Mouse (Mus musculus) mouse embryonic stem cell (cell line): ENCODE results near the gene Fbxo8.

Experiments
- in situ Hi-C, 2 experiments: fragments of 300-500 bp; cut with MboI; formaldehyde crosslinking; loops; 1 replicate in 1 of 2; 3 replicates in 1 of 2; pipeline ENCODE4 v1.14.3; 2019 to 2020; ENCODE audit warnings: low sequenced_read_pairs in 2 of 2, low pct_unique_long_range_greater_than_20kb in 1 of 2, mixed read lengths in 1 of 2; ENCODE audit not compliant: unreplicated experiment in 1 of 2

The Fbxo8 gene

GRCm38 (mm10) chr8:56550558-56551360 is at the start of gene Fbxo8, which contains the start of gene Cep44:
TSS of gene Fbxo8 (plus strand) at chr8:56551090.
TSS of gene Cep44 (minus strand) at chr8:56551047.
- in situ Hi-C loops = no loop called here

- in situ Hi-C loops = no loop called here
Measured at GRCm38 (mm10) chr8:56501911-56502310, 49.0 kb upstream of the Fbxo8 start.

GRCm38 (mm10) chr8:56508318-56508951 is 42.5 kb upstream of the Fbxo8 start:
- in situ Hi-C loops = no loop called here

DNA sequence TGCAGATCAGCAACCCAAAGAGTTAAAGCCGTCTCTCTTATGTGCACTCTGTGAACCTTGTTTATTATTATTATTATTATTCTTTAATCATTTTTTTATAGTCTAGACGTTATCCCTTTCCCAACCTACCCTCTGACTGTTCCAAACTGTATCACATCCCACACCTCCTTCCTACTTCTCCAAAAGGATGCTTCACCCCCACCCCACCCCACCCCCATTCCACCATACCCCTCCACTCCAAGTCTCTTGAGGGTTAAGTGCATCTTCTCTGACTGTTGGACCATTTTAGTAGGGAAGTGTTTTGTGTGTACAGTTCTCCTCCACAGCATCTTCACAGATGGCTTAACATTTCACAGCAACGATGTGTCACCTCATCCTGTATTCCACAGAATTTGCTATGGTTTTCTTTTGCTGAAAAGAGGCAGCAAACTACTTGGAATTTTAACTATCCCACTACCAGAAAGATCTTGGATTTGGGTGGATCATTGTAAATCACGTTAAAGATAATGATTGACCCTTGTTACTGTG is 41.9 kb upstream of the Fbxo8 start:
- in situ Hi-C loops = no loop called here

GRCm38 (mm10) chr8:56518848-56519247 is 32.0 kb upstream of the Fbxo8 start:
- in situ Hi-C loops = no loop called here

GRCm38 (mm10) chr8:56520249-56520648 is 30.6 kb upstream of the Fbxo8 start:
- in situ Hi-C loops = no loop called here

DNA sequence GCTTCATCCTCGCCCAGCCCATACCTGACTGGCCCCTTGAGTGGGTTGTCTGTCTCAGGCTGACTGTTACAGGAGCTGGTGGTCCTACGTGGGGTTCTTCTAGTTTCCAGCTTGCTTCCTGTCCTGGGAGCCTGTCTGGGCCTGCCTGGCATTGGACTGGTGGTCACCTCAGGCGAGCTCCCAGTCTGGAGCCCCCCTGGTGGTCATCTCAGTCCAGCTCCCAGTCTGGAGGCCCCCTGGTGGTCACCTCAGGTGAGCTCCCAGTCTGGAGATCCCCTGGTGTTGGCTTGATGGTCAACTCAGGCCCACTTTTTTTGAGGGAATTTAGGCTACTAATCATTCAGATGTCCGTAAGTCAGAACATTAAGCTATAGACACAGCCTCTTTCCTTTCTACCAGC is 29.8 kb upstream of the Fbxo8 start:
- in situ Hi-C loops = no loop called here

GRCm38 (mm10) chr8:56528869-56529268 is 22.0 kb upstream of the Fbxo8 start:
- in situ Hi-C loops = no loop called here

- in situ Hi-C loops = no loop called here
Measured at GRCm38 (mm10) chr8:56530359-56530758, 20.5 kb upstream of the Fbxo8 start.

GRCm38 (mm10) chr8:56540706-56541105 is 10.2 kb upstream of the Fbxo8 start:
- in situ Hi-C loops = no loop called here

DNA sequence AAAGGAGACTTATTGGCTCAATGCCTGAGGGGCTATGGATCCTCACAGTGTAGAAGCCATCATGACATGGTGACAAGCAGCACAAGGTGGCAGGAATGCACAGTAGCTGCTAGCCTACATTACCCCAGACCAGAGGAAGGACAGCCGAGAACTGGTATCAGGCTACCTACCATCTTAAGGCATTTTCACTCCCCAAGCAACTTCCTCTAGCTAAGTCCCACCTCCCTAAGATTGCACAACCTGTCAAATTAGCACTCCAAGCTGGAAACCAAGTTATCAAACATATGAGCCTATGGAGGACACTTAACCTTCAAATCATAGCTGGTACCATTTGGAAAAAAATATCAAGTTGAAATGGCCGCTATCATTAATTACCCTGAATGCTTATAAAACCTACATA is 3.0 kb upstream of the Fbxo8 start:
- in situ Hi-C loops = no loop called here

GRCm38 (mm10) chr8:56551361-56551852 is 517 bp downstream of the Fbxo8 start:
- in situ Hi-C loops = no loop called here

- in situ Hi-C loops = no loop called here
Measured at GRCm38 (mm10) chr8:56552045-56552444, 1.2 kb downstream of the Fbxo8 start.

GRCm38 (mm10) chr8:56552551-56553103 is 1.7 kb downstream of the Fbxo8 start:
- in situ Hi-C loops = no loop called here

- in situ Hi-C loops = no loop called here
Measured at GRCm38 (mm10) chr8:56564399-56565047, 13.6 kb downstream of the Fbxo8 start.

GRCm38 (mm10) chr8:56566856-56567255 is 16.0 kb downstream of the Fbxo8 start:
- in situ Hi-C loops = no loop called here

- in situ Hi-C loops = no loop called here
Measured at GRCm38 (mm10) chr8:56580918-56581317, 30.0 kb downstream of the Fbxo8 start.

DNA sequence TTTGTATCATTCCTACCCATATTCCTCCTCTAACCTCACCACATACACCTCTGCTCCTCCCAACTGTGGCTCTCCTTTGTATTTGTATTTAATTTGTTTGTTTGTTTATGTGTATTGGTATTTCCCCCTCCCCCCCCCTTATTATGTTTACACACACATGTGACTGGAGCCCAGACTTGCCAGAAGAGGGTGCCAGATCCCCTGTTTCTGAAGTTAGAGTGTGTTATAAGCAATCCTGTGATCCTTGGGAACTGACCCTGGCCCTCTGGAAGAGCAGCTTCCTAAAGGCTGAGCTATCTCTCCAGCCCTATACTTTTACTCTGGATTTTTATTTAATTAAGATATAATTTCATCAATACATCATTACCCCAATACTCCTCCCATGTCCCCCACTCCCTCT is 32.0 kb downstream of the Fbxo8 start:
- in situ Hi-C loops = no loop called here

DNA sequence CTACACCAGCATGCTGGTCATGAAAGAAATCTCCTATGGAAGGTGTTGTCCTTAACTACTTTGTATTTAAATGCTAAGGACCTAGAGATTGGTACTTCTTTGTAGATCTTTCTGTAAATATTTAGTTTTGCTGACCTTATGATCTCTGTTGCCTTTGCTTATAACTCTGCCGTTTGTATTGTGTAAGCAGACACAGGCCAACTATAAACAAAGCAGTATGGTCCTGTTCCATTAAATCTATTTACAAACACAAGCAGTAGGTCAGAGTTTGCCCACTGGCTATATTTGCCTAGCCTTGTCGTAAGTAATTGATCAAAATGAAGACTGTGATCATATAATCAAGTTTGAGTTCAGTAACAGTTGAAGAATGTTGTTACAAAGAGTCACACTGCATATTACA is 38.1 kb downstream of the Fbxo8 start:
- in situ Hi-C loops = no loop called here
